Mouse (Mus musculus) liver, adult (tissue): Measurements from ENCODE around the gene Rad51.

Experiments
- GATA4 ChIP-seq: IDR thresholded peaks from 2 replicates; pipeline ENCODE4 v1.6.1; 2014; ENCODE audit warnings: mild to moderate bottlenecking, low read length; ENCODE audit not compliant: insufficient replicate concordance

The Rad51 gene

DNA sequence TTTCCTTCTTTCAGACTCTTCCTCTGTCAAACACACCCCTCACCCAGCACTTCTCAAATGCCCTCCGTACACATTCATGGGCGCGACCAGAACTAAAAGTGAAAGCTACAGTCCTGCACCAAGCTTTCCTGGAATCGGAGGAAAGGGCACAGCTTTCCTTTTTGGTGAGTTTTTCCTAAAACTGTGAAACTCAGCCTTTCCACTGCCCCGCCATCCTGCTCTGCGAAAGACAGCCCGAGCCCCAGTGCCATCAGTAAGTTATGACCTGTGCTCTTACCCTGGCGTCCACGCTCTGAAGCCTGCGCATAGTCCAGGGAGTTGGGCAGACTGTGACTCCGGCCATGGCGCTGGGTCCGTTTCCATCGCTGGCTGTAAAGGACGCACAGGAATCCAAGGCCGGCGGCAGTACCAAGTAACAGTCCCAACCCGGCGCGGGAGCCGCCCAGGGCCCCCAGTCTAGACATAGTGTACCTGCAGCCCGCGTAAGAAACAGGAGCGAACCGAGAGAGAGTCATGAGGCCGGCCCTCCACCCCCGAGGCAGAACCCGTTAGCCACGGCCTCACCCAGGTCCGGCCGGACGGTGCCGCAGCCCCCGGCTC is 43.6 kb downstream of the Rad51 start:
- TF ChIP-seq GATA4, result no peak

GRCm38 (mm10) chr2:119156681-119157572 is 44.3 kb downstream of the Rad51 start, which contains the start of gene Rmdn3:
Gene Rmdn3 (minus strand): TSS chr2:119157034.
- peak; percentile 49; the same call in 1 of the 2 replicates for TF ChIP-seq GATA4

DNA sequence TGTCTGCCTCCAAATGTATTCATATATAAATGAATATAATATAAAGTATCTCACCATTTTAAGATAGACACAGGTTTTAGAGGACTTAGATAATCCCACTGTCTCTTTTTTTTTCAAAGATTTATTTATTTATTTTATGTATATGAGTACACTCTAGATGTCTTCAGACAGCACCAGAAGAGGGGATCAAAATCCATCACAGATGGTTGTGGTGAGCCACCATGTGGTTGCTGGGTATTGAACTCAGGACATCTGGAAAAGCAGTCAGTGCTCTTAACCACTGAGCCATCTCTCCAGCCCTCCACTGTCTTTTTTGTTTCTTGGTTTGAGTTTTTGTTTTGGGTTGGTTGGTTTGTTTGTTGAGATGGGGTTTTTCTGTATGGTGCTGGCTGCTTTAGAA is 45.2 kb downstream of the Rad51 start:
- no peak for TF ChIP-seq GATA4

GRCm38 (mm10) chr2:119161247-119161646 is 48.7 kb downstream of the Rad51 start:
- TF ChIP-seq GATA4, result peak; percentile 51; the same call in 1 of the 2 replicates

DNA sequence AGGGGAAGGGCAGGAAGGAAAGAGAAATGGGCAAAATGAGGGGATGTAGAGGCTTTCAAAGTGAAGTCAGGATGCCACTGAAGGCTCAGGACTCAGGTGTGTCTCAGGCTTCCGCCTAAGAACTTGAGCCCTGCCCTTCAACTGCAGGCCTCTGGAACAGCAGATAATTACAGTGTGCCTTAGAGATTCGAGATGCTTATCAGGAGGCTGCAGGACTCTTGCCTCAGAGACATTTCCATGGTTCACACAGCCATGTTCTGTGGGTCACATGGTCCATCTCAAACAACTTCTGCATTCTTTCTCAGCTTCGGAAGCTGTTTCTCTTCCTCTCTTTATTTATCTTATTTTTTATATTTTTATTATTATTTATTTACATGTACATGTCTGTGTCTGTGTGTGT is 50.5 kb downstream of the Rad51 start:
- TF ChIP-seq GATA4, result no peak

DNA sequence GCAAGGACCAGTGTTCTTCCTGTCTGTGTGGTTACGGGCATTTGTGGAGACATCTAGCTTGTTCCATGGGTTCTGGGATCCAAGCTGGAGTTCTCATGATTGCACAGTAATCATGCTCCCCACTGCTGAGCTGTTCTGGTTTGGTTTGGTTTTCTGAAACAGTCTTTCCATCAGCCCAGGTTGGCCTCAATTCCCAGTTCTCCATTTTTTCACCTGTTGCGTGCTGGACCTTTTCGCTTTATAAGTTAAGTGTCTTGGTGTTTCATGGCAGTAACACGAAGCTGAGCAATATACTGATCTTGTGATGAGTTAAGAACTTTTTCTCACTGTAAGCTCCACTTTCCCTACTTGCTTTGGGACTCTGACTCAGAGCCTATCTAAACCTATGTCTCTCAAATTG is 51.4 kb downstream of the Rad51 start:
- no peak for TF ChIP-seq GATA4

GRCm38 (mm10) chr2:119165401-119165800 is 52.8 kb downstream of the Rad51 start:
- no peak for TF ChIP-seq GATA4

GRCm38 (mm10) chr2:119166901-119167865 is 54.6 kb downstream of the Rad51 start, which contains the start of gene Gchfr:
Gene Gchfr (plus strand): TSS chr2:119167773.
- TF ChIP-seq GATA4, result no peak

DNA sequence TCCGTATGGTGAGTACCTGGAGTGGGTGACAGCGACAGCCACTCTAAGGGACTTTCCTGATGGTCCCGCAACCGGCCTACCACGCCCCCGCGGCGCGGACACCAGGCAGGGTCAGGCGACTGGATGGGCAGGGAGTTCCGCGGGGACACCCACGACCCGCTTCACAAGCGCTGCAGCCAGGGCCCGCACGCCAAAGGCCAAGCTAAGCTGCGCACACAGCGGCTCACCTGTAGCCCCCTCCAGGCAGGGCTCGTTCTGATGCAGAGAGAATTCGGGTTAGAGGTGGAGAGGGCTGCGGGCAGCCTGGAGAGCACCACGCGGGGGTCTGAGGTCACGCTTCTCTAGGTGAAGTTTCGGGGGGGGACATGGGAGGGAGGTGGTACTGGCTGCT is 55.3 kb downstream of the Rad51 start:
- no peak for TF ChIP-seq GATA4

DNA sequence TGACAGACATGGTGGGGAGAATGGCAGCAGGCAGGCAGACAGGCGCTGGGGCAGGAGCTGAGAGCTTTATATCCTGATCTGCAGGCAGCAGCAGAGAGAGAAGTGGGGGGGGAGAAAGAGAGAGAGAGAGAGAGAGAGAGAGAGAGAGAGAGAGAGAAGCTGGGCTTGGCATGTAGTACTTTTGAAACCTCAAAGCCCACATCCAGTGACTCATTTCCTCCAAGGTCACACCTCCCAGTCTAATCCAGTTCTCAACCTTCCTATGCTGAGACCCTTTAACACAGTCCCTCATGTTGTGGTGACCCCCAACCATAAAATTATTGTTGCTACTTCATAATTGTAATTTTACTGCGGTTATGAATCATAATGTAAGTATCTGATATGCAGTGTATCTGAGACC is 57.7 kb downstream of the Rad51 start:
- TF ChIP-seq GATA4, result no peak

- TF ChIP-seq GATA4, result no peak
Observed at GRCm38 (mm10) chr2:119171574-119171973, 59.0 kb downstream of the Rad51 start.

GRCm38 (mm10) chr2:119172446-119172845 is 59.9 kb downstream of the Rad51 start:
- no peak for TF ChIP-seq GATA4

DNA sequence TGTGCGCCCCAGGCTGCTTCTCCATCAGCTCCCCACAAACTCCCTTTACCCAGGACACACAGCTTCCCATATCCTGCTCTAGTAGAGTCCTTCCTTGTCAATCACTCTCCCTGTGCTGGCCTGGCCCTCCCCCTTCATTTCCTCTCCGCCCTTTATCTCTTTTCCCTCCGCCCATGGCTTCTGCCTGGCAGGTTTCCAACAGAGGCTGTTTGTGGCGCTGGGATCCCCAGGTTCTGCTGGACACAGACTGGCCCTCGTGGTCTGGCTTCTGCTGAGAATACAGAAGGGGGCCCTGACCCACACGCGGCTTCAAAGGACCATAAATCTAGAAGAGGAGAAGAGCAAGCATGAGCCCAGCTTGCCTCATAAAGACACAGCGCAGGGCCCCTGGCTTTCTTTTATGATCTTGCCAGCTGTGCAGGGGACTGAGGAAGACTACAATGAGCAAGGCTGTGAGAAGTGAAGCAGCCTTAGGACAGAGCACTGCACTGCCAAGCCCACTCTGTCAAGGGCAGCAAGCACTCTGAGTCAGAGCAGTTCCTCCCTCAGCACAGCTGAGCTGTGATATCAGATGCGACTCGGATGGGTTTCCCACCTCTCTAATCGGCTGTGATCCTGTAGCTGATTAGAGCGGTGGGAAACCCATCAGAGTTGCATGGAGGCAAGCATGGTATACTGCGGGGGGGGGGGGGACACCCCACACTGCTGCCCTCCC is 60.4 kb downstream of the Rad51 start:
- peak; percentile 78; the same call in 1 of the 2 replicates for TF ChIP-seq GATA4

- TF ChIP-seq GATA4, result no peak
Observed at GRCm38 (mm10) chr2:119173991-119174651, 61.5 kb downstream of the Rad51 start, which contains the start of gene Gm14137. Gene Gm14137 (plus strand): TSS chr2:119174509.

DNA sequence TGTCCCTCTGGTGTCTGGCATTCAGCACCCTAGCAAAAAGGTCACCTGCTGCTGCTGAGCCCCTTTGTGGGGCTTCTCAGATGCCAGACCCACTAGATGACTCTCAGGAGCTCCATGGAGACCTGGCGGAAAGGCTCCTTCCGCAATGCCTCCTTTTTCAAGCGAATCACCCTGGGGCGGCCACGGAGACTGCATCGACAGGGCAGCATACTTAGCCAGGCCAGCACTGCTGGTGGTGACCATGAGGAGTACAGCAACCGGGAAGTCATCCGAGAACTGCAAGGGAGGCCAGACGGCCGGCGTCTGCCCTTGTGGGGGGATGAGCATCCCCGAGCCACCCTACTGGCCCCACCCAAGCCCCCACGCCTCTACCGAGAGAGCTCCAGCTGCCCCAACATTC is 62.3 kb downstream of the Rad51 start:
- no peak for TF ChIP-seq GATA4
